Mouse (Mus musculus) adrenal gland, postnatal 10 days (tissue): ENCODE results near the gene Wdr47. TPM values are rescaled to one million over a fixed set of nuclear protein-coding genes. Genes with fewer than 3 reads are reported as not detected.
A peak's percentile ranks its signal among the peaks of the same experiment; 100 is the strongest.
"Not testable (repeated sequence)": the region's sequence is repeated elsewhere in the genome, so short reads cannot be mapped to it uniquely, and the experiment has no call there.

Source experiments
- DNase-seq: peaks from one replicate; pipeline ENCODE4 v3.0.0; 2021; ENCODE audit warnings: mixed read lengths
- long read RNA-seq, 2 experiments: library from polyadenylated mRNA; stranded (forward); transcript quantifications; one replicate each; pipeline ENCODE4 v2.0.0; 2021
- total RNA-seq, 2 experiments: library from RNA; stranded (reverse); gene quantifications; 2 replicates each; pipeline ENCODE4 v1.2.3; 2021

Wdr47 gene
- total RNA-seq: 10 to 100 TPM; 10.2 to 11.0 TPM
- long read RNA-seq, experiment 1, full-length matches to known transcripts: 4 of 6 reads
- long read RNA-seq, experiment 1, partial matches to known transcripts: 1 of 6 reads
- long read RNA-seq, experiment 1, other reads (novel, unspliced or antisense): 1 of 6 reads
- long read RNA-seq, experiment 2, full-length matches to known transcripts: 3 of 6 reads
- long read RNA-seq, experiment 2, partial matches to known transcripts: 2 of 6 reads
- long read RNA-seq, experiment 2, other reads (novel, unspliced or antisense): 1 of 6 reads

GRCm38 (mm10) chr3:108590786-108591529 is at the start of gene Wdr47:
Gene Wdr47 (plus strand): TSS chr3:108591279.
- peak; percentile 98 for DNase-seq

GRCm38 (mm10) chr3:108542299-108542698 is 48.8 kb upstream of the Wdr47 start:
- DNase-seq: no peak

- no peak for DNase-seq
Observed at GRCm38 (mm10) chr3:108554111-108554561, 36.9 kb upstream of the Wdr47 start.

- peak; percentile 95 for DNase-seq
Observed at GRCm38 (mm10) chr3:108554587-108555312, 36.3 kb upstream of the Wdr47 start.

GRCm38 (mm10) chr3:108557888-108558287 is 33.2 kb upstream of the Wdr47 start:
- DNase-seq: no peak

GRCm38 (mm10) chr3:108562133-108562730 is 28.8 kb upstream of the Wdr47 start, which contains the start of gene Tmem167b:
Gene Tmem167b (minus strand): TSS chr3:108562466.
- peak; percentile 95 for DNase-seq

- DNase-seq: peak; percentile 36
Observed at GRCm38 (mm10) chr3:108562777-108563271, 28.3 kb upstream of the Wdr47 start.

GRCm38 (mm10) chr3:108563309-108563708 is 27.8 kb upstream of the Wdr47 start:
- peak; percentile 86 for DNase-seq

- no peak for DNase-seq
Observed at GRCm38 (mm10) chr3:108567990-108568877, 22.8 kb upstream of the Wdr47 start.

- DNase-seq: not testable (repeated sequence)
Observed at GRCm38 (mm10) chr3:108569636-108570035, 21.4 kb upstream of the Wdr47 start.

- no peak for DNase-seq
Observed at GRCm38 (mm10) chr3:108570813-108571212, 20.3 kb upstream of the Wdr47 start.

- DNase-seq: peak; percentile 98
Observed at GRCm38 (mm10) chr3:108571443-108572294, 19.4 kb upstream of the Wdr47 start, which contains the start of gene Taf13. Gene Taf13 (plus strand): TSS chr3:108571698.

GRCm38 (mm10) chr3:108572309-108573010 is 18.6 kb upstream of the Wdr47 start:
- DNase-seq: no peak

- DNase-seq: no peak
Observed at GRCm38 (mm10) chr3:108574018-108574417, 17.1 kb upstream of the Wdr47 start.

- no peak for DNase-seq
Observed at GRCm38 (mm10) chr3:108584580-108584979, 6.5 kb upstream of the Wdr47 start.

GRCm38 (mm10) chr3:108588446-108588845 is 2.6 kb upstream of the Wdr47 start:
- DNase-seq: no peak

GRCm38 (mm10) chr3:108591530-108592522 is 747 bp downstream of the Wdr47 start:
- no peak for DNase-seq

- no peak for DNase-seq
Observed at GRCm38 (mm10) chr3:108608906-108609305, 17.8 kb downstream of the Wdr47 start.
